Mouse (Mus musculus) cerebellum, adult 2 months (tissue): Measurements from ENCODE around the gene Ern1.

ENCODE experiments used
- CTCF ChIP-seq: fragments of 200-500 bp; IDR thresholded peaks from 2 replicates; pipeline ENCODE4 v1.5.1; 2011; ENCODE audit warnings: low read depth, mild to moderate bottlenecking, control low read depth, low read length, moderate library complexity, borderline replicate concordance; ENCODE audit not compliant: insufficient read depth
- POLR2A ChIP-seq: fragments of 200-500 bp; IDR thresholded peaks from 2 replicates; pipeline ENCODE4 v1.6.1; 2011; ENCODE audit warnings: low read length, control low read depth, borderline replicate concordance; ENCODE audit not compliant: insufficient read depth

GRCm38 (mm10) chr11:106504129-106504528, 16.5 kb upstream of the Ern1 start:
- TF ChIP-seq POLR2A = no peak
- no peak for TF ChIP-seq CTCF
